Mouse (Mus musculus): ENCODE measurements around the gene Ccdc63. TPM values are rescaled to one million over a fixed set of nuclear protein-coding genes. Genes with fewer than 3 reads are reported as not detected.

Gene Ccdc63
- total RNA-seq, 2 experiments from 2014 or later = 0.48 to 0.82 TPM

- no peak for DNase-seq (ENCODE audit: low spot score in 2 of 2)
- intact Hi-C loops (cut with DNase I) = no loop called here
These were observed 36.4 kb downstream of the Ccdc63 start for GRCm38 (mm10) chr5:122104201-122104600.

GRCm38 (mm10) chr5:122103075-122103474 lies 37.5 kb downstream of the Ccdc63 start:
- peak in 1 of 2 experiments; percentile 47 for DNase-seq (ENCODE audit: low spot score in 2 of 2)
- intact Hi-C loops (cut with DNase I) = no loop called here

GRCm38 (mm10) chr5:122102476-122103050 lies 38.1 kb downstream of the Ccdc63 start:
- no peak for DNase-seq (ENCODE audit: low spot score in 2 of 2)
- intact Hi-C loops (cut with DNase I) = no loop called here

GRCm38 (mm10) chr5:122094439-122094838 lies 46.2 kb downstream of the Ccdc63 start:
- DNase-seq (ENCODE audit: low spot score in 2 of 2) = no peak
- intact Hi-C loops (cut with DNase I) = no loop called here

GRCm38 (mm10) chr5:122093734-122094133 lies 46.9 kb downstream of the Ccdc63 start:
- no peak for DNase-seq (ENCODE audit: low spot score in 2 of 2)
- intact Hi-C loops (cut with DNase I) = no loop called here

GRCm38 (mm10) chr5:122092794-122093193 lies 47.8 kb downstream of the Ccdc63 start:
- intact Hi-C loops (cut with DNase I) = no loop called here

GRCm38 (mm10) chr5:122091070-122091469 lies 49.6 kb downstream of the Ccdc63 start:
- intact Hi-C loops (cut with DNase I) = no loop called here
- no peak for DNase-seq (ENCODE audit: low spot score in 2 of 2)

More at GRCm38 (mm10) chr5:122092794-122093193, 47.8 kb downstream of the Ccdc63 start:
- no peak for DNase-seq (ENCODE audit: low spot score in 2 of 2)

GRCm38 (mm10) chr5:122089664-122090063 lies 51.0 kb downstream of the Ccdc63 start:
- no peak for DNase-seq (ENCODE audit: low spot score in 2 of 2)
- intact Hi-C loops (cut with DNase I) = loop anchor here (1.0 to 5.0 kb wide), 3 partner anchors 39 to 217 kb away; partner anchors contain the start of gene Cux2

- DNase-seq (ENCODE audit: low spot score in 2 of 2) = peak; percentile 86 to 91
- intact Hi-C loops (cut with DNase I) = loop anchor here (1.0 to 5.0 kb wide), 3 partner anchors 38 to 217 kb away; partner anchors contain the start of gene Cux2
These were observed 51.7 kb downstream of the Ccdc63 start for GRCm38 (mm10) chr5:122088917-122089316.

GRCm38 (mm10) chr5:122086121-122086520 lies 54.5 kb downstream of the Ccdc63 start:
- DNase-seq (ENCODE audit: low spot score in 2 of 2) = no peak
- intact Hi-C loops (cut with DNase I) = loop anchor here (5.0 kb wide), 1 partner anchor 139 kb away; no protein-coding TSS in a partner anchor

GRCm38 (mm10) chr5:122085291-122085690 lies 55.3 kb downstream of the Ccdc63 start:
- intact Hi-C loops (cut with DNase I) = loop anchor here (5.0 kb wide), 1 partner anchor 138 kb away; no protein-coding TSS in a partner anchor
- DNase-seq (ENCODE audit: low spot score in 2 of 2) = no peak

- intact Hi-C loops (cut with DNase I) = loop anchor here (5.0 kb wide), 1 partner anchor 192 kb away; no protein-coding TSS in a partner anchor
- no peak for DNase-seq (ENCODE audit: low spot score in 2 of 2)
These were observed 56.2 kb downstream of the Ccdc63 start for GRCm38 (mm10) chr5:122084470-122084869.

GRCm38 (mm10) chr5:122083282-122083681 lies 57.3 kb downstream of the Ccdc63 start:
- intact Hi-C loops (cut with DNase I) = loop anchor here (5.0 kb wide), 1 partner anchor 191 kb away; no protein-coding TSS in a partner anchor
- DNase-seq (ENCODE audit: low spot score in 2 of 2) = no peak

- DNase-seq (ENCODE audit: low spot score in 2 of 2) = no peak
- intact Hi-C loops (cut with DNase I) = loop anchor here (5.0 kb wide), 1 partner anchor 189 kb away; no protein-coding TSS in a partner anchor
These were observed 59.2 kb downstream of the Ccdc63 start for GRCm38 (mm10) chr5:122081471-122081870.

- intact Hi-C loops (cut with DNase I) = loop anchor here (5.0 kb wide), 1 partner anchor 189 kb away; no protein-coding TSS in a partner anchor
- DNase-seq (ENCODE audit: low spot score in 2 of 2) = peak; percentile 75 to 94
These were observed 59.7 kb downstream of the Ccdc63 start for GRCm38 (mm10) chr5:122080930-122081329.

- intact Hi-C loops (cut with DNase I) = loop anchor here (5.0 kb wide), 1 partner anchor 187 kb away; no protein-coding TSS in a partner anchor
- no peak for DNase-seq (ENCODE audit: low spot score in 2 of 2)
These were observed 60.8 kb downstream of the Ccdc63 start for GRCm38 (mm10) chr5:122079796-122080195.

- intact Hi-C loops (cut with DNase I) = no loop called here
- DNase-seq (ENCODE audit: low spot score in 2 of 2) = no peak
These were observed 63.4 kb downstream of the Ccdc63 start for GRCm38 (mm10) chr5:122077244-122077643.

GRCm38 (mm10) chr5:122075736-122076135 lies 64.9 kb downstream of the Ccdc63 start:
- intact Hi-C loops (cut with DNase I) = no loop called here

GRCm38 (mm10) chr5:122071997-122072396 lies 68.6 kb downstream of the Ccdc63 start:
- intact Hi-C loops (cut with DNase I) = no loop called here
- DNase-seq (ENCODE audit: low spot score in 2 of 2) = no peak

More at GRCm38 (mm10) chr5:122075736-122076135, 64.9 kb downstream of the Ccdc63 start:
- no peak for DNase-seq (ENCODE audit: low spot score in 2 of 2)

- no peak for DNase-seq (ENCODE audit: low spot score in 2 of 2)
- intact Hi-C loops (cut with DNase I) = no loop called here
These were observed 69.4 kb downstream of the Ccdc63 start for GRCm38 (mm10) chr5:122070963-122071800.

Measured in left cerebral cortex, postnatal 25 days (tissue).